Mouse (Mus musculus) G1E (cell line): Measurements from ENCODE around the gene Cyp1b1.

Source experiments
- CTCF ChIP-seq: IDR thresholded peaks from 2 replicates; pipeline ENCODE4 v1.5.1; 2012; ENCODE audit warnings: low read depth, low read length, inconsistent platforms, mixed read lengths
- GATA1 ChIP-seq: IDR thresholded peaks from 2 replicates; pipeline ENCODE4 v1.6.1; 2012; ENCODE audit warnings: borderline replicate concordance, low read length, inconsistent platforms, mixed read lengths

DNA sequence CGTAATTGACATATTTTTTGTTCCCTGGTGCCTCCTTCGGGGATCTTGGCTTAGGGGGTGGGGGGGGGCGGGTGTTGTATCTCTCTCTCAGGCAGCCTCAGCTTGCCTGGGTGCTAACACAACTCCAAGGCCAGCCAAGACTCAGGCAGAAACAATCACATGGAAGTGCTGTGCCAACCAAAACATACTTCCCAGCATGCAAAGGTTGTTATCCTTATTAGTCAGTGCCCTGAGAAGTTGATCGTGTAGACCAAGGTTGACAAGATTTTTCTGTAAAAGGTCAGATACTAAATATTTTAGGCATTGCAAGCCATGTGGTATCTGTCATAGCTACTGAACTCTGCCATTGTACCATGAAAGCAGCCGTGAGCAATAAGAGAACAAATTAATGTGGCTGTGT, 14.0 kb downstream of the Cyp1b1 start:
- TF ChIP-seq CTCF (no peak), GATA1 (no peak)
